Mouse (Mus musculus) embryonic fibroblast, embryonic 13.5 days (primary cell): ENCODE data around the gene Cntn4.

ENCODE experiments used
- CTCF ChIP-seq: IDR thresholded peaks from 2 replicates; pipeline ENCODE4 v1.5.1; 2011; ENCODE audit warnings: mild to moderate bottlenecking, control low read depth, low read length, moderate library complexity, borderline replicate concordance; ENCODE audit not compliant: insufficient read depth
- POLR2A ChIP-seq: IDR thresholded peaks from 2 replicates; pipeline ENCODE4 v1.6.1; 2011; ENCODE audit warnings: low read depth, mild to moderate bottlenecking, control low read depth, low read length, moderate library complexity

DNA sequence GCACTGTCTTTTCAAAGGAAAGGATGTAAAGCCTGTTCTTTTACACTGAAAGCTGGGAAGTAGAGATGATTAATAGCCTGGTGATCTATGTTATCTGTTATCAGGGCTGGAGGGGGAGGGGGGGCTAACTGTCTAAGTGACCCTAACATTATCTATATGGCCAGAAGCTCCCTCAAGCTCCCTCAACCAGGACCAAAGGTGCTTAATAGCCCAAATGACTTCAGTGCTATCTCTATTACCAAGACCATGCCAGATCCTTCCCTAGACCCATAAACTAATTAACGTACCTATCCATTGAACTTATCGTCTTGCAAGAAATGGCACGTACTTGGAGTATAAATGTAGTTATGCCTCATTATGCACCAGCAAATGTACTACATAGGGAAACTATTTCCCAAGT, 588.0 kb downstream of the Cntn4 start:
- no peak for TF ChIP-seq POLR2A
- no peak for TF ChIP-seq CTCF
